Mouse (Mus musculus): Measurements from ENCODE around the gene Adcy2. TPM values are rescaled to one million over a fixed set of nuclear protein-coding genes. Genes with fewer than 3 reads are reported as not detected.

The Adcy2 gene
- total RNA-seq, 4 experiments from 2014 or later, result 0.13 to 0.19 (median 0.15) TPM

- no peak for DNase-seq (ENCODE audit: low spot score)
These were observed 170.9 kb downstream of the Adcy2 start for GRCm38 (mm10) chr13:68828441-68828840.

GRCm38 (mm10) chr13:68826461-68826860, 172.9 kb downstream of the Adcy2 start:
- no peak for DNase-seq (ENCODE audit: low spot score)

- DNase-seq (ENCODE audit: low spot score), result peak; percentile 3
These were observed 178.3 kb downstream of the Adcy2 start for GRCm38 (mm10) chr13:68820858-68821579.

- DNase-seq (ENCODE audit: low spot score), result no peak
These were observed 183.4 kb downstream of the Adcy2 start for GRCm38 (mm10) chr13:68815704-68816477.

DNA sequence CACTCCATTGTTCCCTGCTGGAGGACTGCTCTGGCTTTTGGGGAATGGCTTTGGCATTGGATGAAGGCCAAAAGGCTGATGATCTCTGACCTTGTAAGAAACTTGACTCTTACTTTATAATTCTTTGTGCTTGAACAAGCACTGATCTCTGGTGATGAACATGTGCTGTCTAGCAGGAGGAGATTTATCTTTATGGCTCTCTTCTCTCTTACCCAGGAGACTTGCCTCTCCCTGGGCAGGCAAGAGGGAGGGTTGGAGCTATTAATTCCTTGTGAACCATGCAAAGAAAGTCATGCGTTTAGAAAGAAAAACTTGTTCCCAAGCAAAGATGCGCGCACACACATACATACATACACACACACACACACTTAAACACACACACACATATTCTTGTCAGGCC, 188.2 kb downstream of the Adcy2 start:
- DNase-seq (ENCODE audit: low spot score), result no peak

GRCm38 (mm10) chr13:68799777-68800176, 199.6 kb downstream of the Adcy2 start:
- DNase-seq (ENCODE audit: low spot score), result no peak

GRCm38 (mm10) chr13:68793286-68793685, 206.1 kb downstream of the Adcy2 start:
- peak; percentile 32 for DNase-seq (ENCODE audit: low spot score)

DNA sequence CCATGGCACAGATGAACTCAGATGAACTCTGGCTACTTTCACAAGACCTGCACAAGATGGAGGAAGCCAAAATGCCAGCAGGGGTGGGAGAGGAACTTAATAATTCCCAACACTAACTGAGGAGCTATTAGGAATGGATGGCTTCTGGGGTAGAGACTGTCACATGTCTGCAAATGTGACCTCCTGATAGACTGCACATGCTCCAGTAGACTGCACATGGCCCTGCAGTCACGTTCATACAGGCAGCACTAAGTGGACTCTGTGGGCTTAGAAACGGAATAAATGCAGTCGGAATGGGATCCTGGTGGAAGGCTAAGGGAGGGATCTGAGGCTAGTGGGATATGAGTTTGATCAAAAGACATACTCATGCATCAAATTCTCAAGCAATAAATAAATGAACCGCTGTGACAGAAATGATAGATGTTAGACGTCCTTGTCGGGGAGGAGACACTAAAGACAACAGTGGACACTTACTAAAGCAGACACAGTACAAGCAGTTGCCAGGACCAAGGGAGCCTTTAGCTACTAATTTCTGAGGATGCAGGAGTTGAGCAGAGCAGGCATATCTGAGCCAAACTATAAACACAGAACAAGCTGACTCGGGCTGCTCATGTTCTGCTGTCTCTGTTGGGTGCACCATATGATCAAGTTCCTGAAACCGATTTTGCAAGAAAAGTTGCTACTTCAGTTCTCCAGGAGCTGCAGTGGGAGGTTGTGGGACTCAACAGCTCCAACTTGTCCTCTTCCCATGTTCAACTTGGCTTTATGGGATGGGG, 211.9 kb downstream of the Adcy2 start:
- DNase-seq (ENCODE audit: low spot score), result no peak

DNA sequence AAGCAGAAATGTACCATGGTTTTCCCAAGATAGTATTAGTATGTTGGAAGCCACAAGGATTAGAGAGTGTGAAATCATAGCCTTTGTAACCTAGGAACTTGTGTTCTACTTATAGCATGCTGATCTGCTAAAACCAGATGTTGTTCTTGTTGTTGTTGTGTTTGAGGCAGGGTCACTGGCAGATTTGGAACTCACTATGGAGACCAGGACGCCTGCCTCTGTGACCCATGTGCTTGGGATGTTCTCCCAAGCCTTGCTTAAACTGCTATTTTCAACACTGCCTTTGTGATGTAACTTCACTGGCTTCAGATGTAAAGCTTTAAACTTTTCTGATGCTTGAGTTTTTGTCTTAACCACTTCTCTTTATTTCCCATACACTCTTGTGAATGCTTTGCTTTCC, 216.2 kb downstream of the Adcy2 start:
- DNase-seq (ENCODE audit: low spot score), result no peak

GRCm38 (mm10) chr13:68778011-68778672, 221.2 kb downstream of the Adcy2 start:
- no peak for DNase-seq (ENCODE audit: low spot score)

- peak; percentile 15 for DNase-seq (ENCODE audit: low spot score)
These were observed 225.6 kb downstream of the Adcy2 start for GRCm38 (mm10) chr13:68773599-68774211.

GRCm38 (mm10) chr13:68768588-68768987, 230.8 kb downstream of the Adcy2 start:
- no peak for DNase-seq (ENCODE audit: low spot score)

DNA sequence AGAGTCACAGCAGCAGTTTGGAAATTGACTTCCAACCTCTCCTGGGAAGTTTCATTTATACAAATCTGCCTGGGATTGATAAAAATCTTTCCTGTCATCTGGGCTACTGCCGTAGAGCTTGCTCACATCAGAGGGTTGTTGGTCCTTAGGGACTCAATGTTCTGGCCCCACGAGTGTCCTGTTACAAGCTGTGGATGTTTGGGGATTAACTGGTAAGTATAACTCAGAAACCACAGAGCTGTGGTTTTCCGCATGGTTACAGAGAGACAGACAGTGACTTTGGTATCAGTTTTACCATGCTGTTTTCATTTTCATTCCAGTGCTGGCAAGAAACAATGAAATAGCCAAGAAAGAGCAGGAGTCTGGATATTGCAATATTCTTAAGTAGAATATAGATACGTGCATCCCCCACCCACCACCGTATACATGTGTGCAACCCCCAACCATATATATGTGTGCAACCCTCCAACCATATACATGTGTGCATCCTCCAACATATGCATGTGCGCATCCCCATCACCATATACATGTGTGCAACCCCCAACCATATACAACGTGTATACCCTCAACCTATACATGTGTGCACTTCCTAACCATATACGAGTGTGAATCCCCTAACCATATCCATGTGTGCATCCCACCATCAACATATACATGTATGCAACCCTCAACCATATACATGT, 233.3 kb downstream of the Adcy2 start:
- no peak for DNase-seq (ENCODE audit: low spot score)

DNA sequence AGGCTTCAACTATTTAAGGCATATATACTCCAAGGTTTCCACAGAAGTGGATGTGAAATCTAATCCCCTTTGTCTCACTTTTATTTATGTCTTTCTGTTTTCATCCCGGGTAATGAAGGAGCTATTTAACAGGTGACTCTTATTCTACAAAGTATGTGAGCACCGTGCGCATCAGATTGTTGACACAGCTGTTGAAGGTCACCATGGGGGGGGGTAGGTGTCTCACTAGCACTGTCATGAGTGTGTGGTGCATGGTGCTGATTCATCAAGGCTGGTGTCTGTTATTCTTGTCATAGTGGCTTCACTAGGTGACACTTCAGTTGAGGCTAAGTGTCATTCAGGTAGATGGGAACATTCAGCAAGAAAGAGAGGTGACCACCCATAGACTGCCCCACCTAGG, 234.7 kb downstream of the Adcy2 start:
- DNase-seq (ENCODE audit: low spot score), result no peak

- DNase-seq (ENCODE audit: low spot score), result no peak
These were observed 249.5 kb downstream of the Adcy2 start for GRCm38 (mm10) chr13:68749801-68750200.

DNA sequence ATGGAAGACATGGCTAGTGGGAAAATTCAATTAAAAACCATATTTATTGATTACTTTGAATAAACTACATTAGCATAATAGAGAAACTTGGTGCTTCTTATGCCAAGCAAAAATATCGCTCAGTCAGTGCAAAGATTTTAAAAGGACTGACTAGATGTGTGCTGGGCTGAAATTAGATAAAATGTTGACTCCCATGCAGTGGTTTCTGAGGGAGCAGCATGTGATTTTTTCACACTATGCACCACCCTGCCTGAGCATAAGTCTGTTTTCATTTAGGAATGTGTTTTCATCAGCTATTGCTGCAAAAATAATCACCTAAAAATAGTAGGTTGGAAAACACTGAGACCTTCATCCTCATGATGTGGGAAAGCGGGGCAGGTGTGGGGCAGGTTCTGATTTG, 250.0 kb downstream of the Adcy2 start:
- no peak for DNase-seq (ENCODE audit: low spot score)

- no peak for DNase-seq (ENCODE audit: low spot score)
These were observed 253.9 kb downstream of the Adcy2 start for GRCm38 (mm10) chr13:68745426-68745825.

GRCm38 (mm10) chr13:68712661-68713060, 286.7 kb downstream of the Adcy2 start:
- DNase-seq (ENCODE audit: low spot score), result no peak

GRCm38 (mm10) chr13:68707296-68707747, 292.0 kb downstream of the Adcy2 start:
- no peak for DNase-seq (ENCODE audit: low spot score)

DNA sequence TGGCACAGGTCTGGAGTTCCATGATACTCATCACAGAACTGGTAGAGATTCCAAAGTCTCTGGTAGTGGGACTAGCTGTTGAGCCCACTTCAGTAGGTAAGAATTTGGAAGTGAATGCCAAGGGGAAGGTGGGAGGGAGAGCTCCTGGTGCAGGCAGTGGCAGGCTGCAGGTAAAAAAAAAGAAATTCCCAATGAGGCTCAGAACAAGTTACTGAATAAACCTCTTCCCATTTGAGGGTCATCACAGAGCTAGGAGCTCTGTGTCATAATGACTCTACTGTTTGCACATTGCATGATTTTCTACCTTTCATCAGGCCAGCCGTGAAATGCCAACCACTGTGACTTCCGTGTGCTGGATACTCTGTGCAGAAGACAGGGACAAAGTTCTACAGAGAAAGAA, 314.4 kb downstream of the Adcy2 start:
- DNase-seq (ENCODE audit: low spot score), result no peak

- no peak for DNase-seq (ENCODE audit: low spot score)
These were observed 318.9 kb downstream of the Adcy2 start for GRCm38 (mm10) chr13:68680429-68680828.
